Mouse (Mus musculus): ENCODE data around the gene Ptar1. TPM values are rescaled to one million over a fixed set of nuclear protein-coding genes. Genes with fewer than 3 reads are reported as not detected.
A peak's percentile ranks its signal among the peaks of the same experiment; 100 is the strongest.

Gene Ptar1
- polyA plus RNA-seq, 1 experiment, result 7.4 TPM

- WGBS, result 82% methylated on average over 6 of the region's 6 CpGs
- H3K4me1 ChIP-seq (ENCODE audit: control insufficient read depth, insufficient read depth, low read length), result no peaks in the 10 kb centered on the region; the same call in 1 of the 2 replicates
- TF ChIP-seq POLR2A (IDR thresholded peaks at IDR 0.05; ENCODE audit: borderline replicate concordance, control insufficient read depth, low read depth, low read length) (no peak), CTCF (IDR thresholded peaks at IDR 0.05; ENCODE audit: control insufficient read depth, insufficient read depth, low read length) (no peak)
Observed at GRCm38 (mm10) chr19:23763371-23763770, 76.1 kb downstream of the Ptar1 start.

GRCm38 (mm10) chr19:23764051-23764450 lies 76.8 kb downstream of the Ptar1 start:
- WGBS, result 74% methylated on average over 2 of the region's 2 CpGs
- no peak overlapping the region for H3K4me3 ChIP-seq (replicated peaks; ENCODE audit: control insufficient read depth, low read depth, low read length)
- H3K4me1 ChIP-seq (ENCODE audit: control insufficient read depth, insufficient read depth, low read length), result no peaks in the 10 kb centered on the region; the same call in 1 of the 2 replicates
- no peak overlapping the region for H3K27ac ChIP-seq (ENCODE audit: control insufficient read depth, insufficient read depth, low read depth, low read length, poor library complexity)
- TF ChIP-seq POLR2A (IDR thresholded peaks at IDR 0.05; ENCODE audit: borderline replicate concordance, control insufficient read depth, low read depth, low read length) (no peak), CTCF (IDR thresholded peaks at IDR 0.05; ENCODE audit: control insufficient read depth, insufficient read depth, low read length) (no peak)

More at GRCm38 (mm10) chr19:23763371-23763770, 76.1 kb downstream of the Ptar1 start:
- Histone ChIP-seq H3K4me3 (replicated peaks; ENCODE audit: control insufficient read depth, low read depth, low read length) (no peak overlapping the region), H3K27ac (ENCODE audit: control insufficient read depth, insufficient read depth, low read depth, low read length, poor library complexity) (no peak overlapping the region)

GRCm38 (mm10) chr19:23768864-23769263 lies 81.6 kb downstream of the Ptar1 start:
- H3K27ac ChIP-seq (ENCODE audit: control insufficient read depth, insufficient read depth, low read depth, low read length, poor library complexity), result no peak overlapping the region
- WGBS, result 66% methylated on average over 5 of the region's 5 CpGs
- no peaks in the 10 kb centered on the region for H3K4me1 ChIP-seq (ENCODE audit: control insufficient read depth, insufficient read depth, low read length)
- TF ChIP-seq POLR2A (IDR thresholded peaks at IDR 0.05; ENCODE audit: borderline replicate concordance, control insufficient read depth, low read depth, low read length), result no peak
- TF ChIP-seq CTCF (IDR thresholded peaks at IDR 0.05; ENCODE audit: control insufficient read depth, insufficient read depth, low read length), result no peak
- no peak overlapping the region for H3K4me3 ChIP-seq (replicated peaks; ENCODE audit: control insufficient read depth, low read depth, low read length)

GRCm38 (mm10) chr19:23770494-23771423 lies 83.5 kb downstream of the Ptar1 start:
- Histone ChIP-seq H3K4me1 (ENCODE audit: control insufficient read depth, insufficient read depth, low read length) (no peaks in the 10 kb centered on the region), H3K27ac (ENCODE audit: control insufficient read depth, insufficient read depth, low read depth, low read length, poor library complexity) (no peak overlapping the region), H3K4me3 (replicated peaks; ENCODE audit: control insufficient read depth, low read depth, low read length) (no peak overlapping the region)
- TF ChIP-seq POLR2A (IDR thresholded peaks at IDR 0.05; ENCODE audit: borderline replicate concordance, control insufficient read depth, low read depth, low read length) (no peak), CTCF (IDR thresholded peaks at IDR 0.05; ENCODE audit: control insufficient read depth, insufficient read depth, low read length) (no peak)
- WGBS, result 70% methylated on average over 10 of the region's 10 CpGs

GRCm38 (mm10) chr19:23771971-23772370 lies 84.7 kb downstream of the Ptar1 start:
- TF ChIP-seq POLR2A (IDR thresholded peaks at IDR 0.05; ENCODE audit: borderline replicate concordance, control insufficient read depth, low read depth, low read length), result no peak
- TF ChIP-seq CTCF (IDR thresholded peaks at IDR 0.05; ENCODE audit: control insufficient read depth, insufficient read depth, low read length), result peak; percentile 59

GRCm38 (mm10) chr19:23775356-23775755 lies 88.1 kb downstream of the Ptar1 start:
- WGBS, result 85% methylated on average over 6 of the region's 6 CpGs
- Histone ChIP-seq H3K4me1 (ENCODE audit: control insufficient read depth, insufficient read depth, low read length) (no peaks in the 10 kb centered on the region), H3K27ac (ENCODE audit: control insufficient read depth, insufficient read depth, low read depth, low read length, poor library complexity) (no peak overlapping the region), H3K4me3 (replicated peaks; ENCODE audit: control insufficient read depth, low read depth, low read length) (no peak overlapping the region)
- TF ChIP-seq CTCF (IDR thresholded peaks at IDR 0.05; ENCODE audit: control insufficient read depth, insufficient read depth, low read length), result no peak

More at GRCm38 (mm10) chr19:23771971-23772370, 84.7 kb downstream of the Ptar1 start:
- no peaks in the 10 kb centered on the region for H3K4me1 ChIP-seq (ENCODE audit: control insufficient read depth, insufficient read depth, low read length)
- H3K27ac ChIP-seq (ENCODE audit: control insufficient read depth, insufficient read depth, low read depth, low read length, poor library complexity), result no peak overlapping the region
- WGBS, result 70% methylated on average over 7 of the region's 7 CpGs
- H3K4me3 ChIP-seq (replicated peaks; ENCODE audit: control insufficient read depth, low read depth, low read length), result no peak overlapping the region

GRCm38 (mm10) chr19:23779130-23779529 lies 91.9 kb downstream of the Ptar1 start:
- TF ChIP-seq CTCF (IDR thresholded peaks at IDR 0.05; ENCODE audit: control insufficient read depth, insufficient read depth, low read length) (no peak), POLR2A (IDR thresholded peaks at IDR 0.05; ENCODE audit: borderline replicate concordance, control insufficient read depth, low read depth, low read length) (no peak)
- no peaks in the 10 kb centered on the region for H3K4me1 ChIP-seq (ENCODE audit: control insufficient read depth, insufficient read depth, low read length)
- H3K4me3 ChIP-seq (replicated peaks; ENCODE audit: control insufficient read depth, low read depth, low read length), result no peak overlapping the region

GRCm38 (mm10) chr19:23780105-23780504 lies 92.9 kb downstream of the Ptar1 start:
- no peak overlapping the region for H3K27ac ChIP-seq (ENCODE audit: control insufficient read depth, insufficient read depth, low read depth, low read length, poor library complexity)
- no peak overlapping the region for H3K4me3 ChIP-seq (replicated peaks; ENCODE audit: control insufficient read depth, low read depth, low read length)
- 84% methylated on average over 4 of the region's 4 CpGs for WGBS
- TF ChIP-seq CTCF (IDR thresholded peaks at IDR 0.05; ENCODE audit: control insufficient read depth, insufficient read depth, low read length), result no peak
- no peaks in the 10 kb centered on the region for H3K4me1 ChIP-seq (ENCODE audit: control insufficient read depth, insufficient read depth, low read length)

More at GRCm38 (mm10) chr19:23779130-23779529, 91.9 kb downstream of the Ptar1 start:
- no peak overlapping the region for H3K27ac ChIP-seq (ENCODE audit: control insufficient read depth, insufficient read depth, low read depth, low read length, poor library complexity)

Other genes starting within 250 kb of the Ptar1 start
- gene Mamdc2, start 239.0 kb upstream of the Ptar1 start, polyA plus RNA-seq (2011; ENCODE audit: insufficient read depth, insufficient read length, low replicate concordance, missing spikeins), result 0.82 TPM in 1 of 2 replicates, not detected in the other
- not detected in 2 replicates for gene 1700028P14Rik, start 34.6 kb upstream of the Ptar1 start, polyA plus RNA-seq (2011; ENCODE audit: insufficient read depth, insufficient read length, low replicate concordance, missing spikeins)
- gene Apba1, start 71.5 kb downstream of the Ptar1 start, polyA plus RNA-seq (2011; ENCODE audit: insufficient read depth, insufficient read length, low replicate concordance, missing spikeins), result 0.40 and 1.7 TPM in 2 replicates

Measured in bone marrow, adult 2 months (tissue).